Mouse (Mus musculus): ENCODE results near the gene Dars2.
"Not testable (repeated sequence)": the region's sequence is repeated elsewhere in the genome, so short reads cannot be mapped to it uniquely, and the experiment has no call there.

GRCm38 (mm10) chr1:161028427-161028826 lies 42.0 kb downstream of the Dars2 start:
- TF ChIP-seq CTCF (IDR thresholded peaks at IDR 0.05; ENCODE audit: control insufficient read depth, insufficient read depth, low read length); POLR2A (IDR thresholded peaks at IDR 0.05; ENCODE audit: borderline replicate concordance, control insufficient read depth, low read depth, low read length): not testable (repeated sequence)
